Mouse (Mus musculus) midbrain, embryonic 13.5 days (tissue): ENCODE data around the gene Bri3bp. TPM values are rescaled to one million over a fixed set of nuclear protein-coding genes. Genes with fewer than 3 reads are reported as not detected.

ENCODE experiments used
- ATAC-seq: fragments of 200-750 bp; cut with Nextera tagmentation; 2 replicates; pipeline ENCODE4 v1.8.0; 2017; ENCODE audit warnings: mild to moderate bottlenecking, moderate TSS enrichment, moderate library complexity
- H3K27ac ChIP-seq: fragments of 300-500 bp; sonication (generic); 2 replicates; pipeline ENCODE4 v1.5.1; 2015; ENCODE audit warnings: inconsistent platforms, mild to moderate bottlenecking, moderate library complexity
- H3K27me3 ChIP-seq: fragments of 300-500 bp; sonication (generic); 2 replicates; pipeline ENCODE4 v1.6.1; 2015; ENCODE audit warnings: mild to moderate bottlenecking, inconsistent platforms
- H3K36me3 ChIP-seq: fragments of 300-500 bp; sonication (generic); 2 replicates; pipeline ENCODE4 v1.6.1; 2015; ENCODE audit warnings: mild to moderate bottlenecking, inconsistent platforms
- H3K4me1 ChIP-seq: fragments of 300-500 bp; sonication (generic); replicated peaks from 2 replicates; pipeline ENCODE4 v1.6.1; 2015; ENCODE audit warnings: inconsistent platforms
- H3K4me2 ChIP-seq: fragments of 300-500 bp; sonication (generic); replicated peaks from 2 replicates; pipeline ENCODE4 v1.6.1; 2015; ENCODE audit warnings: moderate library complexity, mild to moderate bottlenecking, inconsistent platforms
- H3K4me3 ChIP-seq: fragments of 300-500 bp; sonication (generic); replicated peaks from 2 replicates; pipeline ENCODE4 v1.5.1; 2015; ENCODE audit warnings: mild to moderate bottlenecking, inconsistent platforms
- H3K9ac ChIP-seq: fragments of 300-500 bp; sonication (generic); replicated peaks from 2 replicates; pipeline ENCODE4 v1.6.1; 2015; ENCODE audit warnings: mild to moderate bottlenecking, inconsistent platforms
- H3K9me3 ChIP-seq: fragments of 300-500 bp; sonication (generic); 2 replicates; pipeline ENCODE4 v1.6.1; 2016; ENCODE audit warnings: mild to moderate bottlenecking, inconsistent platforms
- WGBS: fragments of 180-500 bp; shearing (Covaris S2); methylation state at CpG from one replicate; pipeline ENCODE4 v1.1.7; 2015; 5-methylcytosine and 5-hydroxymethylcytosine counted together
- polyA plus RNA-seq: library from polyadenylated mRNA; unstranded; fragments of >200 nt; fragmentation: Nextera tagmentation; extraction: Ambion mirVana; gene quantifications from 2 replicates; pipeline ENCODE4 v1.2.1, GENCODE M21; 2015

Bri3bp gene
- polyA plus RNA-seq, 1 experiment from 2014 or later = 29.6 TPM

GRCm38 (mm10) chr5:125461868-125462445 lies 20.6 kb downstream of the Bri3bp start:
- Histone ChIP-seq H3K27me3 (no peaks in the 10 kb centered on the region), H3K27ac (no peak overlapping the region), H3K36me3 (no peaks in the 10 kb centered on the region), H3K9me3 (no peaks in the 10 kb centered on the region), H3K4me1 (peaks cover 5% of the 10 kb centered on the region), H3K9ac (no peak overlapping the region), H3K4me2 (no peak overlapping the region), H3K4me3 (no peak overlapping the region)
- ATAC-seq = no peak
- WGBS = 53% methylated on average over 10 of the region's 10 CpGs

GRCm38 (mm10) chr5:125465192-125465591 lies 23.8 kb downstream of the Bri3bp start:
- Histone ChIP-seq H3K27ac (peak overlapping the region; percentile 27; the same call in 1 of the 2 replicates), H3K27me3 (no peaks in the 10 kb centered on the region), H3K9ac (no peak overlapping the region), H3K4me2 (peak overlapping the region; percentile 55), H3K36me3 (no peaks in the 10 kb centered on the region), H3K4me3 (peak overlapping the region; percentile 31), H3K4me1 (peaks cover 5% of the 10 kb centered on the region), H3K9me3 (no peaks in the 10 kb centered on the region)
- peak; percentile 53 for ATAC-seq
- 47% methylated on average over 7 of the region's 7 CpGs for WGBS

- peak overlapping the region; percentile 31 for H3K4me3 ChIP-seq
- under 1% methylated on average over 25 of the region's 25 CpGs for WGBS
- peak; percentile 99 for ATAC-seq
These were observed 24.3 kb downstream of the Bri3bp start for GRCm38 (mm10) chr5:125465701-125466106.

GRCm38 (mm10) chr5:125466483-125466882 lies 25.1 kb downstream of the Bri3bp start:
- 93% methylated on average over 5 of the region's 5 CpGs for WGBS
- Histone ChIP-seq H3K27me3 (no peaks in the 10 kb centered on the region), H3K9ac (no peak overlapping the region), H3K4me3 (no peak overlapping the region), H3K4me2 (no peak overlapping the region), H3K36me3 (no peaks in the 10 kb centered on the region), H3K4me1 (peaks cover 5% of the 10 kb centered on the region), H3K27ac (no peak overlapping the region), H3K9me3 (no peaks in the 10 kb centered on the region)
- ATAC-seq = no peak

More at GRCm38 (mm10) chr5:125465701-125466106, 24.3 kb downstream of the Bri3bp start:
- Histone ChIP-seq H3K27ac (peak overlapping the region; percentile 65; the same call in 1 of the 2 replicates), H3K4me1 (peaks cover 5% of the 10 kb centered on the region), H3K36me3 (no peaks in the 10 kb centered on the region), H3K4me2 (peak overlapping the region; percentile 55), H3K27me3 (no peaks in the 10 kb centered on the region), H3K9ac (0 out of 2 replicates have a peak overlapping the region, but pooled peaks have one; percentile 36), H3K9me3 (no peaks in the 10 kb centered on the region)

- H3K9ac ChIP-seq = no peak overlapping the region
- no peaks in the 10 kb centered on the region for H3K36me3 ChIP-seq
- peaks cover 5% of the 10 kb centered on the region for H3K4me1 ChIP-seq
- H3K4me2 ChIP-seq = no peak overlapping the region
- H3K4me3 ChIP-seq = no peak overlapping the region
- ATAC-seq = no peak
- H3K27ac ChIP-seq = no peak overlapping the region
- no peaks in the 10 kb centered on the region for H3K27me3 ChIP-seq
- no peaks in the 10 kb centered on the region for H3K9me3 ChIP-seq
- WGBS = 87% methylated on average over 14 of the region's 14 CpGs
These were observed 25.9 kb downstream of the Bri3bp start for GRCm38 (mm10) chr5:125467261-125467660.

GRCm38 (mm10) chr5:125470713-125471112 lies 29.3 kb downstream of the Bri3bp start:
- no peaks in the 10 kb centered on the region for H3K27me3 ChIP-seq
- H3K4me3 ChIP-seq = no peak overlapping the region
- no peaks in the 10 kb centered on the region for H3K9me3 ChIP-seq
- H3K36me3 ChIP-seq = no peaks in the 10 kb centered on the region
- no peak overlapping the region for H3K4me2 ChIP-seq
- H3K4me1 ChIP-seq = 0 out of 2 replicates have a peak, but pooled peaks cover 4% of the 10 kb centered on the region
- 82% methylated on average over 4 of the region's 4 CpGs for WGBS
- no peak for ATAC-seq
- H3K27ac ChIP-seq = no peak overlapping the region
- no peak overlapping the region for H3K9ac ChIP-seq

- Histone ChIP-seq H3K4me1 (peaks cover 25% of the 10 kb centered on the region), H3K27me3 (no peaks in the 10 kb centered on the region), H3K4me2 (no peak overlapping the region), H3K27ac (no peak overlapping the region), H3K4me3 (no peak overlapping the region), H3K9ac (no peak overlapping the region), H3K36me3 (no peaks in the 10 kb centered on the region), H3K9me3 (no peaks in the 10 kb centered on the region)
- ATAC-seq = no peak
- 75% methylated on average over 9 of the region's 9 CpGs for WGBS
These were observed 31.6 kb downstream of the Bri3bp start for GRCm38 (mm10) chr5:125472796-125473475.

- 0 out of 2 replicates have a peak overlapping the region, but pooled peaks have one; percentile 16 for H3K9ac ChIP-seq
- peak overlapping the region; percentile 54; the same call in 1 of the 2 replicates for H3K27ac ChIP-seq
- no peak for ATAC-seq
- H3K4me3 ChIP-seq = peak overlapping the region; percentile 87
- H3K4me2 ChIP-seq = peak overlapping the region; percentile 93
- H3K4me1 ChIP-seq = peaks cover 42% of the 10 kb centered on the region
- no peaks in the 10 kb centered on the region for H3K36me3 ChIP-seq
- H3K9me3 ChIP-seq = no peaks in the 10 kb centered on the region
- H3K27me3 ChIP-seq = no peaks in the 10 kb centered on the region
- WGBS = 57% methylated on average over 12 of the region's 12 CpGs
These were observed 33.7 kb downstream of the Bri3bp start for GRCm38 (mm10) chr5:125475030-125475429.

- ATAC-seq = peak; percentile 92
- Histone ChIP-seq H3K4me3 (peak within 1 kb of the TSS; percentile 87), H3K4me1 (peaks cover 46% of the 10 kb centered on the region), H3K27ac (peak within 1 kb of the TSS; percentile 84), H3K36me3 (peaks cover 4% of the 10 kb centered on the region; the same call in 1 of the 2 replicates), H3K27me3 (no peaks in the 10 kb centered on the region), H3K9ac (peak within 1 kb of the TSS; percentile 85), H3K9me3 (no peaks in the 10 kb centered on the region), H3K4me2 (peak within 1 kb of the TSS; percentile 93)
- under 1% methylated on average over 60 of the region's 60 CpGs for WGBS
These were observed 34.4 kb downstream of the Bri3bp start, which contains the start of gene Aacs for GRCm38 (mm10) chr5:125475601-125476285. TSS of gene Aacs (plus strand) at chr5:125475814.

GRCm38 (mm10) chr5:125476286-125476625 lies 34.9 kb downstream of the Bri3bp start:
- H3K4me2 ChIP-seq = peak overlapping the region; percentile 93
- H3K9ac ChIP-seq = peak overlapping the region; percentile 85
- WGBS = 13% methylated on average over 5 of the region's 5 CpGs
- H3K27me3 ChIP-seq = no peaks in the 10 kb centered on the region
- H3K4me1 ChIP-seq = peaks cover 48% of the 10 kb centered on the region
- peak; percentile 74; the same call in 1 of the 2 replicates for ATAC-seq
- no peaks in the 10 kb centered on the region for H3K9me3 ChIP-seq
- H3K27ac ChIP-seq = peak overlapping the region; percentile 84
- H3K4me3 ChIP-seq = peak overlapping the region; percentile 87
- peaks cover 4% of the 10 kb centered on the region; the same call in 1 of the 2 replicates for H3K36me3 ChIP-seq

GRCm38 (mm10) chr5:125476799-125477198 lies 35.4 kb downstream of the Bri3bp start:
- H3K27me3 ChIP-seq = no peaks in the 10 kb centered on the region
- H3K9ac ChIP-seq = peak overlapping the region; percentile 85
- H3K4me3 ChIP-seq = peak overlapping the region; percentile 87
- peak overlapping the region; percentile 93 for H3K4me2 ChIP-seq
- H3K36me3 ChIP-seq = peaks cover 4% of the 10 kb centered on the region; the same call in 1 of the 2 replicates
- H3K4me1 ChIP-seq = peaks cover 48% of the 10 kb centered on the region
- ATAC-seq = no peak
- H3K9me3 ChIP-seq = no peaks in the 10 kb centered on the region
- 73% methylated on average over 7 of the region's 7 CpGs for WGBS
- no peak overlapping the region for H3K27ac ChIP-seq

- no peak overlapping the region for H3K27ac ChIP-seq
- H3K9ac ChIP-seq = peak overlapping the region; percentile 85; the same call in 1 of the 2 replicates
- peaks cover 48% of the 10 kb centered on the region for H3K4me1 ChIP-seq
- no peaks in the 10 kb centered on the region for H3K9me3 ChIP-seq
- H3K36me3 ChIP-seq = peaks cover 7% of the 10 kb centered on the region
- peak overlapping the region; percentile 93 for H3K4me2 ChIP-seq
- H3K4me3 ChIP-seq = peak overlapping the region; percentile 87
- 73% methylated on average over 7 of the region's 7 CpGs for WGBS
- H3K27me3 ChIP-seq = no peaks in the 10 kb centered on the region
- ATAC-seq = no peak
These were observed 36.2 kb downstream of the Bri3bp start for GRCm38 (mm10) chr5:125477533-125477932.
